Mouse (Mus musculus) midbrain, embryonic 13.5 days (tissue): ENCODE results near the gene Polr3h. TPM values are rescaled to one million over a fixed set of nuclear protein-coding genes. Genes with fewer than 3 reads are reported as not detected.
A peak's percentile ranks its signal among the peaks of the same experiment; 100 is the strongest.

Source experiments
- ATAC-seq: fragments of 200-750 bp; cut with Nextera tagmentation; 2 replicates; pipeline ENCODE4 v1.8.0; 2017; ENCODE audit warnings: mild to moderate bottlenecking, moderate TSS enrichment, moderate library complexity
- H3K27ac ChIP-seq: fragments of 300-500 bp; sonication (generic); 2 replicates; pipeline ENCODE4 v1.5.1; 2015; ENCODE audit warnings: inconsistent platforms, mild to moderate bottlenecking, moderate library complexity
- H3K27me3 ChIP-seq: fragments of 300-500 bp; sonication (generic); 2 replicates; pipeline ENCODE4 v1.6.1; 2015; ENCODE audit warnings: mild to moderate bottlenecking, inconsistent platforms
- H3K36me3 ChIP-seq: fragments of 300-500 bp; sonication (generic); 2 replicates; pipeline ENCODE4 v1.6.1; 2015; ENCODE audit warnings: mild to moderate bottlenecking, inconsistent platforms
- H3K4me1 ChIP-seq: fragments of 300-500 bp; sonication (generic); replicated peaks from 2 replicates; pipeline ENCODE4 v1.6.1; 2015; ENCODE audit warnings: inconsistent platforms
- H3K4me2 ChIP-seq: fragments of 300-500 bp; sonication (generic); replicated peaks from 2 replicates; pipeline ENCODE4 v1.6.1; 2015; ENCODE audit warnings: moderate library complexity, mild to moderate bottlenecking, inconsistent platforms
- H3K4me3 ChIP-seq: fragments of 300-500 bp; sonication (generic); replicated peaks from 2 replicates; pipeline ENCODE4 v1.5.1; 2015; ENCODE audit warnings: mild to moderate bottlenecking, inconsistent platforms
- H3K9ac ChIP-seq: fragments of 300-500 bp; sonication (generic); replicated peaks from 2 replicates; pipeline ENCODE4 v1.6.1; 2015; ENCODE audit warnings: mild to moderate bottlenecking, inconsistent platforms
- H3K9me3 ChIP-seq: fragments of 300-500 bp; sonication (generic); 2 replicates; pipeline ENCODE4 v1.6.1; 2016; ENCODE audit warnings: mild to moderate bottlenecking, inconsistent platforms
- WGBS: fragments of 180-500 bp; shearing (Covaris S2); methylation state at CpG from one replicate; pipeline ENCODE4 v1.1.7; 2015; 5-methylcytosine and 5-hydroxymethylcytosine counted together
- polyA plus RNA-seq: library from polyadenylated mRNA; unstranded; fragments of >200 nt; fragmentation: Nextera tagmentation; extraction: Ambion mirVana; gene quantifications from 2 replicates; pipeline ENCODE4 v1.2.1, GENCODE M21; 2015

The Polr3h gene
- polyA plus RNA-seq, 1 experiment from 2014 or later, result 69.7 TPM

DNA sequence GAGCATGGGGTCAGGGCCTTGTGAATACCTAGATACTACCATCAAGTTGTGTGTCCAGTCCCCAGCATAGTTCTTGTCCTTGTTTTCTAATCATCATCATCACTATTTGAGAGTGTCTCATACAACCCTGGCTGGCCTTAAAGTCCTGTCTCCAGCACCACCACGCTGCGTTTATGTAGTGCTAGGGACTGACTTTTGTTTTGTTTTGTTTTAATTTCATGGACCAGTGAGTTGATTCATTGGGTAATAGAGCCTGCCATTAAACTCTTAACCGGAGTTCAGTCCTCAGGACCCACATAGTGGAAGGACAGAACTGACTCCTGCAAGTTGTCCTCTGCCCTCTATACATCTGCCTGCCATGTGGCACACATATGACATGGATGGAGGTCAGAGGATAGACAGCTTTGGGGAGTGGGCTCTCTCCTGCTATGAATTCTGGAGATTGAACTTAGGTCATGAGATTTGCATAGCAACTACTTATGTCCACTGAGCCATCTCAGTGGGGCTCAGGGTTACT, 40.6 kb downstream of the Polr3h start:
- ATAC-seq, result no peak
- no peak overlapping the region for H3K9ac ChIP-seq
- peaks cover 24% of the 10 kb centered on the region for H3K36me3 ChIP-seq
- no peaks in the 10 kb centered on the region for H3K9me3 ChIP-seq
- H3K27me3 ChIP-seq, result no peaks in the 10 kb centered on the region
- WGBS, result 79% methylated on average over 3 of the region's 3 CpGs
- H3K4me1 ChIP-seq, result peaks cover 10% of the 10 kb centered on the region
- H3K27ac ChIP-seq, result no peak overlapping the region
- no peak overlapping the region for H3K4me3 ChIP-seq
- H3K4me2 ChIP-seq, result no peak overlapping the region

GRCm38 (mm10) chr15:81882348-81882747, 43.7 kb downstream of the Polr3h start:
- no peaks in the 10 kb centered on the region for H3K27me3 ChIP-seq
- H3K36me3 ChIP-seq, result no peaks in the 10 kb centered on the region
- no peak overlapping the region for H3K4me2 ChIP-seq
- 94% methylated on average over 3 of the region's 3 CpGs for WGBS
- no peak for ATAC-seq
- H3K27ac ChIP-seq, result no peak overlapping the region
- peaks cover 29% of the 10 kb centered on the region for H3K4me1 ChIP-seq
- no peak overlapping the region for H3K9ac ChIP-seq
- no peak overlapping the region for H3K4me3 ChIP-seq
- no peaks in the 10 kb centered on the region for H3K9me3 ChIP-seq

- peak overlapping the region; percentile 95 for H3K27ac ChIP-seq
- H3K9me3 ChIP-seq, result no peaks in the 10 kb centered on the region
- no peaks in the 10 kb centered on the region for H3K36me3 ChIP-seq
- WGBS, result 42% methylated on average over 5 of the region's 5 CpGs
- H3K4me1 ChIP-seq, result peaks cover 31% of the 10 kb centered on the region
- peak overlapping the region; percentile 39 for H3K4me2 ChIP-seq
- H3K27me3 ChIP-seq, result no peaks in the 10 kb centered on the region
- no peak overlapping the region for H3K4me3 ChIP-seq
- peak overlapping the region; percentile 41 for H3K9ac ChIP-seq
- peak; percentile 91 for ATAC-seq
Measured at GRCm38 (mm10) chr15:81879531-81880401, 46.3 kb downstream of the Polr3h start.

- no peaks in the 10 kb centered on the region for H3K9me3 ChIP-seq
- peak within 1 kb of the TSS; percentile 93 for H3K4me2 ChIP-seq
- peak within 1 kb of the TSS; percentile 88 for H3K9ac ChIP-seq
- H3K36me3 ChIP-seq, result peaks cover 32% of the 10 kb centered on the region
- peak; percentile 84 for ATAC-seq
- H3K27me3 ChIP-seq, result no peaks in the 10 kb centered on the region
- H3K27ac ChIP-seq, result peak within 1 kb of the TSS; percentile 97
- H3K4me3 ChIP-seq, result peak within 1 kb of the TSS; percentile 98
- H3K4me1 ChIP-seq, result peaks cover 27% of the 10 kb centered on the region
- WGBS, result under 1% methylated on average over 53 of the region's 53 CpGs
Measured at GRCm38 (mm10) chr15:81872262-81873136, 53.5 kb downstream of the Polr3h start, which contains the start of gene Aco2. TSS of gene Aco2 (plus strand) at chr15:81872309.

DNA sequence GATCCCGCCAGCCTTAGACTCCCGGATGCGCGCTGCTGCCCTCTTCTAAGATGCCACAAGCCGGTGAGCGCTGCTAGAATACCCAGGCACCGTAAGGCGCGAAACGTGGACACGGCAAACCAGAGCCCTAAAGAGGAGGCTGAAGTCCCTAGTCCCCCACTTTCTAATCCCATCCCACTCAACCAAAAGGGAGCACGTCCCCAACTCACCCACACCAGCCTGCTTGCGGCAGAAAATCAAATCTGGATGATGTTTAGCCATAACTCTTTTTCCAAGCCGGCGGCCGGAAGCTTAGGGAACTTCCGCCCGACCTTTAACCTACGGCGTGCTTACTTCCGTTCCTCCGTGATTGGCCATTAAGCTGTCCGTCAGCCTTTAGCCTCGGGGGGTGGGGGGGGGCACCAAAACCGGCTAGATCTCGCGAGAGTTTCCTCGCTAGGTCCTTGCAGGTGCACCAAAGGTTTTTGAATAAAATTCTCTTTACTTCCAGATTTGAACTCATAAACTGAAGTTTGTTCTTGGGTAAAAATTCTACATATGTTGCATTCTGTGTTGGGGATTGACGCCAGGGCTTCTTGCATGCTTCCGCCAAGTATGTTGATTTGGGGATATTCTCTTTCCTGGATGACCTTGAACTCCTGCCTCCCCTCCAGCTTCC, 54.3 kb downstream of the Polr3h start, which contains the start of gene Phf5a:
Phf5a (minus strand) TSS at position 308 of the 658 bp plus-strand sequence.
- peaks cover 39% of the 10 kb centered on the region for H3K36me3 ChIP-seq
- WGBS, result under 1% methylated on average over 30 of the region's 30 CpGs
- peak; percentile 84 for ATAC-seq
- no peaks in the 10 kb centered on the region for H3K27me3 ChIP-seq
- peaks cover 27% of the 10 kb centered on the region for H3K4me1 ChIP-seq
- peak within 1 kb of the TSS; percentile 93 for H3K4me2 ChIP-seq
- no peaks in the 10 kb centered on the region for H3K9me3 ChIP-seq
- peak within 1 kb of the TSS; percentile 97 for H3K27ac ChIP-seq
- H3K4me3 ChIP-seq, result peak within 1 kb of the TSS; percentile 98
- H3K9ac ChIP-seq, result peak within 1 kb of the TSS; percentile 88

DNA sequence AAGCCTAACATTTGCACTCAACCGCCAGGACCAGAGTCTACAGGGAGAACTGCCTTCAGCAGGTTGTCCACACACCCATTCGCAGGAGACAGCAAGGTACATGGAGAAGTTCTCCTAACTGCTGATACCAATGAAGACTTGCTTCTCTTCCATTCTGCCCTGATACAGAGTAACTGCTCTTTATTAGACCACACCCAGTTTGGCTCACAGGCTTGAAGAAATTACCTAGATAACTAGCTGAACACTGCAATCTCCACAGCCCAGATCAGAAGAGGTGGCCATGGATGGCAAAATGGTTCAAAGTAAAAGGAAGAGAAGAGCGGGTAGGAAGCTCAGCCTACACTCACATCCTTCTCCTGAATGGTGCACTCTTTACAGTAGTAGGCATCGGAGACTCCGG, 56.1 kb downstream of the Polr3h start:
- ATAC-seq, result no peak
- WGBS, result 99% methylated on average over 5 of the region's 5 CpGs
- Histone ChIP-seq H3K9me3 (no peaks in the 10 kb centered on the region), H3K4me2 (no peak overlapping the region), H3K4me1 (peaks cover 27% of the 10 kb centered on the region), H3K36me3 (peaks cover 57% of the 10 kb centered on the region), H3K27me3 (no peaks in the 10 kb centered on the region), H3K9ac (no peak overlapping the region), H3K27ac (no peak overlapping the region), H3K4me3 (0 out of 2 replicates have a peak overlapping the region, but pooled peaks have one; percentile 8)

DNA sequence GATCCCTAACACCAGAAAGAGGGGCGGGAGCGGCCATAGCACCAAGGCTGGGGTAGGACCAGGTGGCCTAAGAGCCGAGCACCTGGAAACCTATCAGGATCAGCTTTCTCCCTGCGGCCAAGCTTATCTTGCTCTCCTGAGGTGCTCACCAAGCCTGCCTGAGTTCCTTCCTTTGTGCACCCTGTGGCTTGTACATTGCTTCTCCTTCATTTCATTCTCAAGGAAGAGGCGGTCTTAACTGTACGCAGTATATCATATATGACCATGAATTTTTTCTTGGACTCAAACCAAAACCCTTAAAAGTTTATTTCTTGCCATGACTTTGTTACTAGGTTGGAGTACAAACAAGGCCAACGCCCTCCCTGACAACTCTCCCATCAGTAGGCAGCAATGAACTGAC, 61.8 kb downstream of the Polr3h start:
- Histone ChIP-seq H3K27me3 (no peaks in the 10 kb centered on the region), H3K9me3 (no peaks in the 10 kb centered on the region), H3K36me3 (peaks cover 54% of the 10 kb centered on the region), H3K4me3 (no peak overlapping the region), H3K4me2 (no peak overlapping the region), H3K27ac (no peak overlapping the region), H3K9ac (no peak overlapping the region), H3K4me1 (peaks cover 12% of the 10 kb centered on the region)
- no peak for ATAC-seq
- WGBS, result 95% methylated on average over 7 of the region's 7 CpGs

DNA sequence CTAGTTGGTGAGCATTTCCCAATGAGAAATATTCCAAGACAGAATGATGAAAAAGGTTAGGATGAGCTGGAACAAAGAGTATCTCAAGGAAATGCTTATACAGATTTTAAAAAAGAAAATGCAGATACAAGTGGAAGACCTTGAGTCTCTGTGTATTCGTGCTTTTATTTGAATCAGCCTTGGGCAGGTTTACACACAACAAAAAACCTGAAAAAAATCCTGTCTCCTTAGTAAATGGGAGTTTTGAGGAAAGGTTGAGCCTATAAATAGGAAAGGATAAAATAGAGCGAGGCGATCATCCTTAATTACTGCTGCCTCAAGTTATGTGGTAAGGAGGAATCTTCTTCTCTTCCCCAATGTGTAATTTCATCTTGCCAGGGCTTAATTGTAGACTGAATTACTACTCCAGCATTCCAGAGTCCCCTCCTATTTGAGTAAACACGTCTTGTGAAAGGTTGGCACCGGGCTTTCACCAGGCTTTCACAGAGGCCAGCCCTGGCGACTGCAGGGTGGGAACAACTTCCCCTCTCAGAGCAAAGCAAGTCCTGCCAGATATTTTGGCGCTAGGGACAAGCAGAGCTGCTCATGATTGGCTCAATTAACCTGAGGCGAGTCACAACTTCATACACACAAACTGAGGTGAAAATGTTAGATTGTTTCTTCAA, 65.4 kb downstream of the Polr3h start:
- Histone ChIP-seq H3K4me3 (no peak overlapping the region), H3K9me3 (no peaks in the 10 kb centered on the region), H3K27me3 (no peaks in the 10 kb centered on the region), H3K36me3 (peaks cover 18% of the 10 kb centered on the region), H3K4me2 (no peak overlapping the region), H3K27ac (peak overlapping the region; percentile 67), H3K9ac (0 out of 2 replicates have a peak overlapping the region, but pooled peaks have one; percentile 10), H3K4me1 (peaks cover 37% of the 10 kb centered on the region)
- ATAC-seq, result no peak
- WGBS, result 46% methylated on average over 8 of the region's 8 CpGs

DNA sequence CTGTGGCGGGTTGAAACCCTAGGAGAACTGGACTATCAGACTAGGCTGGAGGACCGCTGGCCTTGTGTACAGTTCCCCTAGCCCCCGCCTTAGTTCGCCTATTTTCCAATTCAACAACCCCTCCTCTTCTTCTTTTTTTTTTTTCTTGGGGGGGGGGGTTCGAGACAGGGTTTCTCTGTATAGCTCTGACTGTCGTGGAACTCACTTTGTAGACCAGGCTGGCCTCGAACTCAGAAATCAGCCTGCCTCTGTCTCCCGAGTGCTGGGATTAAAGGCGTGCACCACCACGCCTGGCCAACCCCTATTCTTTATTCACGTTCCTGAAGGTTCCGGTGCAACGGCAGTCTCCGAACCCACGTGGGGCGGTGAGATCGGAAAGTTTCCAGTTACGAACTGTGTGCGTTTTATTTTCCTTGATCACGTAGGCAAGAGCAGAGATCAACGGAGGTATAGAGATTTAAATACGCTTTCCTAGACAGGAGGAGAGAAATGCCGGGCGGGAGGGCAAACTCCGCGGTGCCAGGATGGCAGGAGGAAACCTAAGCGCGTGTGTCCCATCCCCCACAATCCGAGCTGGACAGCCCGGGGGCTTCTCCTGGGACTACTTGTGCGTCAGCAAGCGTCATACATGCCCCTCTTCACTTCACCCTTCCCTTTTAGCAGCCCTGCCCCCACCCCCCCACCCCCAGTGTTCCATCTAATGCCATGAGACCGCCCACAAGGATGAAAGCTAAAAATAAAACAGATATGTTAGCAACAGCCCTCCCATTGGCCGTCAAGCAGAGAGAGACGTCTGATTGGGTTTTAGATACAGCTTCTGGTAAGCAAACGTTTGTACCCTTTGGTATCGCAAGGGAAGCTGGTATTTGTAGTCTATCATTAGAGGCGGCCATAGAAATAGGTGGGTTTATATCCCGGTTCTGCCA, 66.4 kb downstream of the Polr3h start:
- H3K4me2 ChIP-seq, result peak overlapping the region; percentile 96
- under 1% methylated on average over 39 of the region's 39 CpGs for WGBS

More for the DNA sequence above, 66.4 kb downstream of the Polr3h start:
- Histone ChIP-seq H3K27me3 (no peaks in the 10 kb centered on the region), H3K9ac (peak overlapping the region; percentile 86), H3K4me1 (peaks cover 47% of the 10 kb centered on the region), H3K4me3 (peak overlapping the region; percentile 94), H3K36me3 (peaks cover 10% of the 10 kb centered on the region), H3K27ac (peak overlapping the region; percentile 92), H3K9me3 (no peaks in the 10 kb centered on the region)
- peak; percentile 80 for ATAC-seq
